Mouse (Mus musculus) ES-E14 (cell line): Measurements from ENCODE around the gene Tmem150a. TPM values are rescaled to one million over a fixed set of nuclear protein-coding genes. Genes with fewer than 3 reads are reported as not detected.

Experiments
- DNase-seq: peaks from one replicate; pipeline ENCODE4 v3.0.0-alpha.2; 2013; ENCODE audit warnings: low read depth, low spot score
- H3K27ac ChIP-seq: 2 replicates; pipeline ENCODE4 v1.5.1; 2012; ENCODE audit warnings: low read depth, mild to moderate bottlenecking, low read length, moderate library complexity, mixed read lengths; ENCODE audit not compliant: poor library complexity, insufficient read depth, severe bottlenecking
- H3K36me3 ChIP-seq: 2 replicates; pipeline ENCODE4 v1.6.1; 2012; ENCODE audit warnings: mild to moderate bottlenecking, low read length, moderate library complexity, mixed read lengths; ENCODE audit not compliant: control insufficient read depth, poor library complexity, insufficient read depth, severe bottlenecking
- H3K4me1 ChIP-seq, 2 experiments: fragments of 150-350 bp in 1 of 2; sonication (generic) in 1 of 2; 2 replicates each; pipeline ENCODE4 v1.6.1; 2012; ENCODE audit warnings: low read length in 2 of 2, mild to moderate bottlenecking in 1 of 2, mixed read lengths in 1 of 2; ENCODE audit not compliant: control insufficient read depth in 2 of 2, insufficient read depth in 2 of 2, poor library complexity in 1 of 2
- H3K4me3 ChIP-seq, 2 experiments: fragments of 150-350 bp in 1 of 2; sonication (generic) in 1 of 2; 2 replicates each; pipeline ENCODE4 v1.5.1; 2012; ENCODE audit warnings: low read length in 2 of 2, low read depth in 1 of 2, mild to moderate bottlenecking in 1 of 2, mixed read lengths in 1 of 2; ENCODE audit not compliant: insufficient read depth in 1 of 2, poor library complexity in 1 of 2, severe bottlenecking in 1 of 2
- H3K9ac ChIP-seq: 2 replicates; pipeline ENCODE4 v1.6.1; 2012; ENCODE audit warnings: low read depth, mild to moderate bottlenecking, low read length, mixed read lengths; ENCODE audit not compliant: poor library complexity, insufficient read depth, severe bottlenecking
- H3K9me3 ChIP-seq: fragments of 150-350 bp; sonication (generic); 2 replicates; pipeline ENCODE4 v1.6.1; 2012; ENCODE audit warnings: low read depth, mild to moderate bottlenecking, low read length; ENCODE audit not compliant: control insufficient read depth, insufficient read depth
- CHD2 ChIP-seq: IDR thresholded peaks from 2 replicates; pipeline ENCODE4 v1.6.1; 2014; ENCODE audit warnings: mild to moderate bottlenecking, low read depth, low read length, inconsistent platforms
- HCFC1 ChIP-seq: IDR thresholded peaks from 2 replicates; pipeline ENCODE4 v1.6.1; 2012; ENCODE audit warnings: low read length, inconsistent platforms, borderline replicate concordance; ENCODE audit not compliant: insufficient read depth
- MAFK ChIP-seq: IDR thresholded peaks from 2 replicates; pipeline ENCODE4 v1.6.1; 2014; ENCODE audit warnings: mild to moderate bottlenecking, low read depth, low read length, inconsistent platforms; ENCODE audit not compliant: insufficient read depth
- ZC3H11A ChIP-seq: IDR thresholded peaks from 2 replicates; pipeline ENCODE4 v1.6.1; 2012; ENCODE audit warnings: low read depth, mild to moderate bottlenecking, inconsistent platforms, low read length, borderline replicate concordance
- ZNF384 ChIP-seq: IDR thresholded peaks from 2 replicates; pipeline ENCODE4 v1.6.1; 2012; ENCODE audit warnings: low read depth, low read length, inconsistent platforms
- in situ Hi-C, 2 experiments: fragments of 600-800 bp; cut with MboI; formaldehyde crosslinking; loops; one replicate each; pipeline ENCODE4 v1.15.1; 2025; ENCODE audit warnings: low sequenced_read_pairs in 2 of 2, inconsistent platforms in 1 of 2; ENCODE audit not compliant: unreplicated experiment in 2 of 2
- total RNA-seq: library from RNA; depleted of rRNA; stranded (reverse); fragments of 300-350 nt; gene quantifications from 2 replicates; pipeline ENCODE4 v1.2.3, GENCODE M21; 2012

Tmem150a gene
- total RNA-seq, 1 experiment = 26.1 TPM

- Histone ChIP-seq H3K4me1 (peaks cover 3 to 4% of the 10 kb centered on the region in 2 experiments; a peak in 1 of 4 replicates), H3K4me3 (peak within 1 kb of the TSS; percentile 67 to 89)
These were observed 34.9 kb downstream of the Tmem150a start, which contains the start of gene Vamp8 for GRCm38 (mm10) chr6:72389941-72390771. TSS of gene Vamp8 (minus strand) at chr6:72390703.

GRCm38 (mm10) chr6:72390795-72391521 lies 35.7 kb downstream of the Tmem150a start:
- H3K4me1 ChIP-seq = peaks cover 3 to 4% of the 10 kb centered on the region in 2 experiments; a peak in 1 of 4 replicates
- H3K36me3 ChIP-seq = no peaks in the 10 kb centered on the region
- H3K27ac ChIP-seq = no peak overlapping the region
- no peak for TF ChIP-seq ZC3H11A
- no peak for TF ChIP-seq CHD2
- H3K9ac ChIP-seq = no peak overlapping the region
- peak overlapping the region in 1 of 2 experiments; percentile 89; a peak in 2 of 4 replicates for H3K4me3 ChIP-seq
- no peak for DNase-seq
- in situ Hi-C loops = no loop called here
- no peaks in the 10 kb centered on the region for H3K9me3 ChIP-seq

More at GRCm38 (mm10) chr6:72389941-72390771, 34.9 kb downstream of the Tmem150a start, which contains the start of gene Vamp8:
- in situ Hi-C loops = no loop called here
- H3K36me3 ChIP-seq = no peaks in the 10 kb centered on the region
- peak within 1 kb of the TSS; percentile 60; the same call in 1 of the 2 replicates for H3K27ac ChIP-seq
- DNase-seq = peak; percentile 60
- TF ChIP-seq ZNF384 (no peak), HCFC1 (no peak; the same call in 1 of the 2 replicates), CHD2 (no peak), MAFK (no peak), ZC3H11A (no peak)
- H3K9ac ChIP-seq = peak within 1 kb of the TSS; percentile 72
- no peaks in the 10 kb centered on the region for H3K9me3 ChIP-seq

GRCm38 (mm10) chr6:72392341-72392740 lies 37.1 kb downstream of the Tmem150a start:
- Histone ChIP-seq H3K9me3 (no peaks in the 10 kb centered on the region), H3K36me3 (no peaks in the 10 kb centered on the region), H3K4me1 (peaks cover 3 to 4% of the 10 kb centered on the region in 2 experiments; a peak in 1 of 4 replicates), H3K4me3 (no peak overlapping the region), H3K27ac (no peak overlapping the region), H3K9ac (no peak overlapping the region)
- DNase-seq = no peak
- in situ Hi-C loops = no loop called here
- TF ChIP-seq CHD2 (no peak), ZNF384 (no peak), MAFK (no peak), ZC3H11A (no peak), HCFC1 (no peak)

- Histone ChIP-seq H3K9ac (no peak overlapping the region), H3K36me3 (no peaks in the 10 kb centered on the region), H3K4me1 (no peaks in the 10 kb centered on the region), H3K27ac (no peak overlapping the region), H3K9me3 (no peaks in the 10 kb centered on the region), H3K4me3 (no peak overlapping the region)
- TF ChIP-seq ZC3H11A = no peak
- no peak for TF ChIP-seq MAFK
- no peak for DNase-seq
- in situ Hi-C loops = no loop called here
These were observed 41.6 kb downstream of the Tmem150a start for GRCm38 (mm10) chr6:72396837-72397251.
